Mouse (Mus musculus): ENCODE results near the gene Pgm5. TPM values are rescaled to one million over a fixed set of nuclear protein-coding genes. Genes with fewer than 3 reads are reported as not detected.
A peak's percentile ranks its signal among the peaks of the same experiment; 100 is the strongest.

Gene Pgm5
- total RNA-seq (2021), result 1 to 10 TPM; 4.4 to 5.7 TPM

- DNase-seq (ENCODE audit: low spot score in 2 of 2), result no peak
- intact Hi-C loops (cut with DNase I), result no loop called here
Measured at GRCm38 (mm10) chr19:24861612-24862451, at the start of gene Pgm5. TSS of gene Pgm5 (minus strand) at chr19:24861855.

GRCm38 (mm10) chr19:24908385-24909155, 46.9 kb upstream of the Pgm5 start:
- DNase-seq (ENCODE audit: low spot score in 2 of 2), result no peak
- intact Hi-C loops (cut with DNase I), result no loop called here

GRCm38 (mm10) chr19:24907655-24908054, 46.0 kb upstream of the Pgm5 start:
- intact Hi-C loops (cut with DNase I), result no loop called here
- no peak for DNase-seq (ENCODE audit: low spot score in 2 of 2)

- DNase-seq (ENCODE audit: low spot score in 2 of 2), result no peak
- intact Hi-C loops (cut with DNase I), result loop anchor here (5.0 kb wide), 1 partner anchor 769 kb away; the partner anchor contains the start of gene Dmrt2
Measured at GRCm38 (mm10) chr19:24902821-24903220, 41.2 kb upstream of the Pgm5 start.

- intact Hi-C loops (cut with DNase I), result loop anchor here (5.0 kb wide), 1 partner anchor 770 kb away; the partner anchor contains the start of gene Dmrt2
- DNase-seq (ENCODE audit: low spot score in 2 of 2), result no peak
Measured at GRCm38 (mm10) chr19:24902256-24902655, 40.6 kb upstream of the Pgm5 start.

- no peak for DNase-seq (ENCODE audit: low spot score in 2 of 2)
- intact Hi-C loops (cut with DNase I), result loop anchor here (5.0 kb wide), 1 partner anchor 771 kb away; the partner anchor contains the start of gene Dmrt2
Measured at GRCm38 (mm10) chr19:24901666-24902065, 40.0 kb upstream of the Pgm5 start.

GRCm38 (mm10) chr19:24900581-24901220, 39.0 kb upstream of the Pgm5 start, which contains the start of gene Foxd4:
TSS of gene Foxd4 (minus strand) at chr19:24901197.
- intact Hi-C loops (cut with DNase I), result loop anchor here (5.0 kb wide), 1 partner anchor 772 kb away; the partner anchor contains the start of gene Dmrt2
- no peak for DNase-seq (ENCODE audit: low spot score in 2 of 2)

- intact Hi-C loops (cut with DNase I), result loop anchor here (5.0 kb wide), 3 partner anchors 607 to 772 kb away; partner anchors contain the start of genes Dmrt1 and Dmrt2
- peak in 1 of 2 experiments; percentile 7 for DNase-seq (ENCODE audit: low spot score in 2 of 2)
Measured at GRCm38 (mm10) chr19:24899578-24900544, 38.2 kb upstream of the Pgm5 start.

GRCm38 (mm10) chr19:24898737-24899577, 37.3 kb upstream of the Pgm5 start:
- DNase-seq (ENCODE audit: low spot score in 2 of 2), result peak; percentile 12 to 14
- intact Hi-C loops (cut with DNase I), result loop anchor here (5.0 kb wide), 2 partner anchors 608 to 708 kb away; partner anchors contain the start of gene Dmrt1

GRCm38 (mm10) chr19:24897896-24898736, 36.5 kb upstream of the Pgm5 start:
- intact Hi-C loops (cut with DNase I), result loop anchor here (5.0 kb wide), 2 partner anchors 609 to 709 kb away; partner anchors contain the start of gene Dmrt1
- DNase-seq (ENCODE audit: low spot score in 2 of 2), result no peak

- no peak for DNase-seq (ENCODE audit: low spot score in 2 of 2)
- intact Hi-C loops (cut with DNase I), result loop anchor here (5.0 kb wide), 2 partner anchors 610 to 710 kb away; partner anchors contain the start of gene Dmrt1
Measured at GRCm38 (mm10) chr19:24897006-24897895, 35.6 kb upstream of the Pgm5 start.

- intact Hi-C loops (cut with DNase I), result loop anchor here (5.0 kb wide), 2 partner anchors 611 to 711 kb away; partner anchors contain the start of gene Dmrt1
- DNase-seq (ENCODE audit: low spot score in 2 of 2), result no peak
Measured at GRCm38 (mm10) chr19:24896536-24896935, 34.9 kb upstream of the Pgm5 start.

- no peak for DNase-seq (ENCODE audit: low spot score in 2 of 2)
- intact Hi-C loops (cut with DNase I), result loop anchor here (5.0 kb wide), 3 partner anchors 185 to 605 kb away; partner anchors contain the start of gene Fxn
Measured at GRCm38 (mm10) chr19:24886888-24887287, 25.2 kb upstream of the Pgm5 start.

- peak; percentile 68 to 72 for DNase-seq (ENCODE audit: low spot score in 2 of 2)
- intact Hi-C loops (cut with DNase I), result loop anchor here (5.0 kb wide), 3 partner anchors 183 to 603 kb away; partner anchors contain the start of gene Fxn
Measured at GRCm38 (mm10) chr19:24885504-24885903, 23.8 kb upstream of the Pgm5 start.

- intact Hi-C loops (cut with DNase I), result no loop called here
Measured at GRCm38 (mm10) chr19:24881237-24881636, 19.6 kb upstream of the Pgm5 start.

More at GRCm38 (mm10) chr19:24881237-24881636, 19.6 kb upstream of the Pgm5 start:
- DNase-seq (ENCODE audit: low spot score in 2 of 2), result no peak
